Mouse (Mus musculus) CH12F3 (cell line): ENCODE results near the gene Igfbp1.

ENCODE experiments used
- in situ Hi-C: fragments of 300-500 bp; cut with MboI; formaldehyde crosslinking; loops from 2 replicates; pipeline ENCODE4 v1.14.3; 2020; ENCODE audit warnings: low sequenced_read_pairs

Gene Igfbp1

GRCm38 (mm10) chr11:7230000-7230399 lies 32.4 kb downstream of the Igfbp1 start:
- in situ Hi-C loops, result no loop called here

- in situ Hi-C loops, result no loop called here
Observed at GRCm38 (mm10) chr11:7231958-7232357, 34.4 kb downstream of the Igfbp1 start.

GRCm38 (mm10) chr11:7233333-7233732 lies 35.8 kb downstream of the Igfbp1 start:
- in situ Hi-C loops, result no loop called here

- in situ Hi-C loops, result no loop called here
Observed at GRCm38 (mm10) chr11:7234436-7234835, 36.9 kb downstream of the Igfbp1 start.

- in situ Hi-C loops, result no loop called here
Observed at GRCm38 (mm10) chr11:7234981-7235609, 37.5 kb downstream of the Igfbp1 start.

- in situ Hi-C loops, result no loop called here
Observed at GRCm38 (mm10) chr11:7236751-7237150, 39.2 kb downstream of the Igfbp1 start.

- in situ Hi-C loops, result no loop called here
Observed at GRCm38 (mm10) chr11:7237712-7238111, 40.1 kb downstream of the Igfbp1 start.

GRCm38 (mm10) chr11:7238546-7238945 lies 41.0 kb downstream of the Igfbp1 start:
- in situ Hi-C loops, result no loop called here

- in situ Hi-C loops, result no loop called here
Observed at GRCm38 (mm10) chr11:7239041-7239740, 41.6 kb downstream of the Igfbp1 start.

GRCm38 (mm10) chr11:7244782-7245181 lies 47.2 kb downstream of the Igfbp1 start:
- in situ Hi-C loops, result no loop called here

- in situ Hi-C loops, result no loop called here
Observed at GRCm38 (mm10) chr11:7250415-7250814, 52.8 kb downstream of the Igfbp1 start.

GRCm38 (mm10) chr11:7250870-7251269 lies 53.3 kb downstream of the Igfbp1 start:
- in situ Hi-C loops, result no loop called here
